Mouse (Mus musculus) MEL (cell line): ENCODE data around the gene Pcca.

ENCODE experiments used
- CTCF ChIP-seq, 3 experiments: IDR thresholded peaks in 2 of 3; conservative IDR thresholded peaks in 1 of 3; 2 replicates each; pipeline ENCODE4 v1.5.1; 2011 to 2012; ENCODE audit warnings: low read length in 3 of 3, low read depth in 2 of 3, mild to moderate bottlenecking in 2 of 3, improper control_type of control experiment in 1 of 3, inconsistent platforms in 1 of 3, mixed read lengths in 1 of 3, moderate library complexity in 1 of 3; ENCODE audit not compliant: control insufficient read depth in 1 of 3, insufficient read depth in 1 of 3, poor library complexity in 1 of 3, severe bottlenecking in 1 of 3
- GATA1 ChIP-seq: IDR thresholded peaks from 2 replicates; pipeline ENCODE4 v1.6.1; 2011; ENCODE audit warnings: low read depth, low read length, improper control_type of control experiment
- POLR2A ChIP-seq, 2 experiments: IDR thresholded peaks; 2 replicates each; pipeline ENCODE4 v1.6.1; 2011 to 2012; ENCODE audit warnings: low read length in 2 of 2, mild to moderate bottlenecking in 2 of 2, control low read depth in 1 of 2, improper control_type of control experiment in 1 of 2, low read depth in 1 of 2, moderate library complexity in 1 of 2; ENCODE audit not compliant: control insufficient read depth in 1 of 2, insufficient read depth in 1 of 2, poor library complexity in 1 of 2

GRCm38 (mm10) chr14:122726456-122726855 lies 192.3 kb downstream of the Pcca start:
- TF ChIP-seq CTCF (IDR thresholded peaks at IDR 0.05 in 2 of 3, conservative IDR thresholded peaks at IDR 0.05 in 1 of 3; ENCODE audit: control insufficient read depth in 1 of 3, insufficient read depth in 1 of 3, low read depth in 2 of 3, low read length in 3 of 3, poor library complexity in 1 of 3, severe bottlenecking in 1 of 3), result no peak
- TF ChIP-seq POLR2A (IDR thresholded peaks at IDR 0.05; ENCODE audit: control insufficient read depth in 1 of 2, insufficient read depth in 1 of 2, low read depth in 1 of 2, low read length in 2 of 2, poor library complexity in 1 of 2), result no peak
- no peak for TF ChIP-seq GATA1
